Mouse (Mus musculus) neural tube, embryonic 15.5 days (tissue): ENCODE data around the gene Ddit4. TPM values are rescaled to one million over a fixed set of nuclear protein-coding genes. Genes with fewer than 3 reads are reported as not detected.

Source experiments
- ATAC-seq: fragments of 200-750 bp; cut with Nextera tagmentation; 2 replicates; pipeline ENCODE4 v1.8.0; 2017; ENCODE audit warnings: mild to moderate bottlenecking, moderate TSS enrichment, moderate library complexity; ENCODE audit not compliant: low FRiP score
- H3K27ac ChIP-seq: fragments of 300-500 bp; sonication (generic); replicated peaks from 2 replicates; pipeline ENCODE4 v1.5.1; 2015; ENCODE audit warnings: mild to moderate bottlenecking, inconsistent platforms
- H3K27me3 ChIP-seq: fragments of 300-500 bp; sonication (generic); replicated peaks from 2 replicates; pipeline ENCODE4 v1.6.1; 2015; ENCODE audit warnings: inconsistent platforms
- H3K36me3 ChIP-seq: fragments of 300-500 bp; sonication (generic); 2 replicates; pipeline ENCODE4 v1.6.1; 2015; ENCODE audit warnings: inconsistent platforms
- H3K4me1 ChIP-seq: fragments of 300-500 bp; sonication (generic); 2 replicates; pipeline ENCODE4 v1.6.1; 2015; ENCODE audit warnings: inconsistent platforms
- H3K4me2 ChIP-seq: fragments of 300-500 bp; sonication (generic); 2 replicates; pipeline ENCODE4 v1.6.1; 2015; ENCODE audit warnings: inconsistent platforms, mild to moderate bottlenecking, moderate library complexity
- H3K4me3 ChIP-seq: fragments of 300-500 bp; sonication (generic); replicated peaks from 2 replicates; pipeline ENCODE4 v1.5.1; 2015; ENCODE audit warnings: mild to moderate bottlenecking, inconsistent platforms
- H3K9ac ChIP-seq: fragments of 300-500 bp; sonication (generic); replicated peaks from 2 replicates; pipeline ENCODE4 v1.6.1; 2015; ENCODE audit warnings: mild to moderate bottlenecking, inconsistent platforms
- H3K9me3 ChIP-seq: fragments of 300-500 bp; sonication (generic); replicated peaks from 2 replicates; pipeline ENCODE4 v1.6.1; 2016; ENCODE audit warnings: inconsistent platforms
- WGBS: fragments of 180-500 bp; shearing (Covaris S2); methylation state at CpG from one replicate; pipeline ENCODE4 v1.1.7; 2015; ENCODE audit warnings: mixed read lengths; 5-methylcytosine and 5-hydroxymethylcytosine counted together
- polyA plus RNA-seq: library from polyadenylated mRNA; unstranded; fragments of >200 nt; fragmentation: Nextera tagmentation; extraction: Ambion mirVana; gene quantifications from 2 replicates; pipeline ENCODE4 v1.2.1, GENCODE M21; 2015

Ddit4 gene
- polyA plus RNA-seq, 1 experiment from 2014 or later = 80.8 TPM

DNA sequence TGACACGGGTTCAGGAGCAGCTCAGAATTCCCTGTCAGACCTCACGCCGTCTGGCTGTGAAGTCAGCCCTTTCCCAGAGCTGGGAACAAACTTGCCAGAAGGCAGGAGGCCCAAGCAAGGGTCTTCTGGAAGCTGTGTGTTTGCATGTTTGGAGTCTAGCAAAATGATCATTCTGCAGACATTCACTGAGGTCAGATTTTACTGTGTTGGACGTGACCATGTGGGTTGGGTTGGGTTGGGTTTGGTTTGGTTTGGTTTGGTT, 51.5 kb downstream of the Ddit4 start:
- Histone ChIP-seq H3K27ac (peak overlapping the region; percentile 96), H3K36me3 (peaks cover 12% of the 10 kb centered on the region), H3K4me1 (peaks cover 81% of the 10 kb centered on the region), H3K4me3 (no peak overlapping the region), H3K27me3 (no peaks in the 10 kb centered on the region), H3K9ac (peak overlapping the region; percentile 26; the same call in 1 of the 2 replicates), H3K9me3 (no peaks in the 10 kb centered on the region), H3K4me2 (peak overlapping the region; percentile 40; the same call in 1 of the 2 replicates)
- 0 out of 2 replicates have a peak, but pooled peaks have one; percentile 1 for ATAC-seq
- 32% methylated on average over 4 of the region's 4 CpGs for WGBS

Other genes starting within 250 kb of the Ddit4 start
- gene Micu1, start 249.4 kb downstream of the Ddit4 start, polyA plus RNA-seq = 88.2 and 92.6 TPM in 2 replicates
- 17.2 and 20.6 TPM in 2 replicates for gene Dnajb12, start 72.3 kb downstream of the Ddit4 start, polyA plus RNA-seq
- 45.4 and 47.3 TPM in 2 replicates for gene Ascc1, start 51.0 kb upstream of the Ddit4 start, polyA plus RNA-seq
- gene Anapc16, start 51.3 kb upstream of the Ddit4 start, polyA plus RNA-seq = 106 TPM in 2 replicates
- 114 and 122 TPM in 2 replicates for gene Spock2, start 154.4 kb upstream of the Ddit4 start, polyA plus RNA-seq